Mouse (Mus musculus): ENCODE data around the gene Slc25a13.

GRCm38 (mm10) chr6:6015616-6016015 lies 201.4 kb downstream of the Slc25a13 start:
- TF ChIP-seq POLR2A (IDR thresholded peaks at IDR 0.05; ENCODE audit: low read depth, low read length) (no peak), CHD1 (IDR thresholded peaks at IDR 0.05; ENCODE audit: low read depth, low read length) (no peak), EP300 (IDR thresholded peaks at IDR 0.05; ENCODE audit: low read length) (no peak), SIN3A (IDR thresholded peaks at IDR 0.05; ENCODE audit: low read length) (no peak), USF2 (conservative IDR thresholded peaks at IDR 0.05; ENCODE audit: low read depth, low read length) (no peak), ZNF384 (IDR thresholded peaks at IDR 0.05; ENCODE audit: low read depth, low read length) (no peak), RCOR1 (conservative IDR thresholded peaks at IDR 0.05; ENCODE audit: low read depth, low read length) (no peak)
